Mouse (Mus musculus): ENCODE results near the gene Ank3. TPM values are rescaled to one million over a fixed set of nuclear protein-coding genes. Genes with fewer than 3 reads are reported as not detected.
A peak's percentile ranks its signal among the peaks of the same experiment; 100 is the strongest.

Ank3 gene
- polyA plus RNA-seq, 1 experiment from 2014 or later, result 86.7 TPM

DNA sequence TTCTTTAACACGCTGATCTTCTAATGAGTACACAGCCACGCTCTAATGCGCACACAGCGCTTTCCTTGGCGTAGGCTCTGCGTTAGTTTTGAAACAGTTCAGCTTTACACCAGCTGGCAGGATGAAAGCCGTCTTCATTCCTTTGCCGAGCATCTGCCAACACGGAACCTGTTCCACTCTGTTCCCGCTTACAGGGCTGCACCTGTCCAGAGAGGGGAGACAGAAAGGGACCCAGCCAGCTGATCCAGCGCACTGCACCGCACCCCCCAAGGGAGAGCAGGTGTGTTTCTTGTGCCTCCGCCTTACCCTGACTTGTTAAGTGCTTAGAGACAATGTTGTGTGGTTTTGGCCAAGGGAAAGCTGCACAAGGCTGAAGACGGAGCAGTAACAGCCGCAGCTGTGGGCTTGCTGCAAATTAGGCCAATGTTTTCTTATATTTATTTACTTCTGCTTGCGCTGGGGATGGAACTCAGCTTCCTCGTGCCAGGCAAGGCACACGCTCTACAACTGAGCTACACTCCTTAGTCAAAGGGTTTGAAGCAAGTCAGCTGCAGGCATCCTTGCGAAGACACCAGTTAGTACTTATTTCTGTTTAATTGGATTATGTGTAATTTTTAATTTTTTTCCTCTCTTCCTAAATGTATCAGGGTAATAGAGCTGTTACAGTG lies 661.6 kb downstream of the Ank3 start:
- ATAC-seq, result 0 out of 2 replicates have a peak, but pooled peaks have one; percentile 28

DNA sequence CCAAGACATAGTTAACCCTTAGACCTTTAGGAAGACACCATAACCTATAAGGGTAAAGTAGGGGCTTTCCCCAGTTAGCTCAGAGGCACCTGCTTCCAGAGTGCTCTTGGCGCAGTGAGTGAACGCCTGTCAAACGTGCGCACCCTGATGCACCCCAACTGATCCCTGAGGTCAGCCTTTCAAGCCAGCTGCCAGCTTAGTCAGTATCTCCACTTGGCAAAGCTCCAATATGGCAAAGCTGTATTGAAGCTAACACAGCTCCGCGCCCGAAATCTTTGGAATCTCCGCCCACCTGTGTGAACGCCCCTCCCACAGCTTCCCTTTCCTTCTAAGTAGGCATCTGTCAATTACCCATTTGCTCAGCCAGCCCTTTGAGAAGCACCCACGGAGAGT lies 662.1 kb downstream of the Ank3 start:
- ATAC-seq, result no peak
- Histone ChIP-seq H3K27ac (ENCODE audit: low read length) (no peak overlapping the region), H3K4me1 (ENCODE audit: control insufficient read depth, insufficient read depth, low read length) (0 out of 2 replicates have a peak, but pooled peaks cover 3% of the 10 kb centered on the region), H3K4me2 (ENCODE audit: low read length) (peak overlapping the region; percentile 20; the same call in 1 of the 2 replicates), H3K36me3 (ENCODE audit: control insufficient read depth, insufficient read depth, low read length) (no peaks in the 10 kb centered on the region), H3K9ac (ENCODE audit: low read depth, low read length) (no peak overlapping the region), H3K9me3 (replicated peaks; ENCODE audit: control insufficient read depth, low read length, poor library complexity, severe bottlenecking) (no peaks in the 10 kb centered on the region), H3K4me3 (ENCODE audit: low read depth, low read length) (no peak overlapping the region), H3K27me3 (ENCODE audit: control insufficient read depth, insufficient read depth, low read depth, low read length) (no peaks in the 10 kb centered on the region)
- 40% methylated on average over 10 of the region's 10 CpGs for WGBS

More for the DNA sequence above, 661.6 kb downstream of the Ank3 start:
- Histone ChIP-seq H3K4me1 (ENCODE audit: control insufficient read depth, insufficient read depth, low read length) (0 out of 2 replicates have a peak, but pooled peaks cover 3% of the 10 kb centered on the region), H3K36me3 (ENCODE audit: control insufficient read depth, insufficient read depth, low read length) (no peaks in the 10 kb centered on the region), H3K9ac (ENCODE audit: low read depth, low read length) (no peak overlapping the region), H3K4me3 (ENCODE audit: low read depth, low read length) (no peak overlapping the region), H3K27ac (ENCODE audit: low read length) (no peak overlapping the region), H3K27me3 (ENCODE audit: control insufficient read depth, insufficient read depth, low read depth, low read length) (no peaks in the 10 kb centered on the region), H3K4me2 (ENCODE audit: low read length) (peak overlapping the region; percentile 28; the same call in 1 of the 2 replicates), H3K9me3 (replicated peaks; ENCODE audit: control insufficient read depth, low read length, poor library complexity, severe bottlenecking) (no peaks in the 10 kb centered on the region)
- WGBS, result 70% methylated on average over 19 of the region's 19 CpGs

DNA sequence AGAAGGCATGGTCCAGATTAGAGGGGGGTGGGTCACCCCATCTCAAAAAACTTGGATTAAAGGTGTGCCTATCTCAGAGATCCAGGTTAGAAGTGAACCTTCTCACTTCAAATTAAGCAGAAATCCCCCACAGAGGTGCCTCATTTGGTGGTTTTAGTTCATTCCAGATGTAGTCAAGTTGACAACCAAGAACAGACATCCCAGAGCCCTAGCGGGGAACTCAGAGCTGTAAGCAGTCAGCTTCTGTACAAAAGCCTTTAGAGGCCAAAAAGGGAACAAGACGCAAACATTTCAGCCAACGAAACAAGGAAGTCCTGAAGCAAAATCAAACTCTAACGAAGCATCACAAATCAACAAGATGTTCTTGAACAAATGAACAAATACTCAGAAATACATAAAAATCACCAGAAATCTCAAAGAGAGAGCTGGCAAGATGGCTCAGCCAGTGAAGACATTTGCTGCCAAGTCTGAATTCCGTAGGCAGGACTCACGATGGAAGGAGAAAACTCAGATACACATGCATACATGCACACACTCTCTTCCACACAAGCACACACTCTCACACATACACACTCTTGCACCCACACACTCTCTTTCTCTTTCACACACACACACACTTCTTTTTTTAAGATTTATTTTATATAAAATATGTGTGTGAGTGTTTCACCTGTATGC lies 665.4 kb downstream of the Ank3 start:
- no peaks in the 10 kb centered on the region for H3K9me3 ChIP-seq (replicated peaks; ENCODE audit: control insufficient read depth, low read length, poor library complexity, severe bottlenecking)
- WGBS, result 91% methylated on average over 6 of the region's 6 CpGs
- 0 out of 2 replicates have a peak, but pooled peaks cover 9% of the 10 kb centered on the region for H3K4me1 ChIP-seq (ENCODE audit: control insufficient read depth, insufficient read depth, low read length)
- ATAC-seq, result no peak
- H3K27me3 ChIP-seq (ENCODE audit: control insufficient read depth, insufficient read depth, low read depth, low read length), result no peaks in the 10 kb centered on the region
- no peak overlapping the region for H3K27ac ChIP-seq (ENCODE audit: low read length)
- H3K4me2 ChIP-seq (ENCODE audit: low read length), result no peak overlapping the region
- no peak overlapping the region for H3K9ac ChIP-seq (ENCODE audit: low read depth, low read length)
- no peak overlapping the region for H3K4me3 ChIP-seq (ENCODE audit: low read depth, low read length)
- no peaks in the 10 kb centered on the region for H3K36me3 ChIP-seq (ENCODE audit: control insufficient read depth, insufficient read depth, low read length)

DNA sequence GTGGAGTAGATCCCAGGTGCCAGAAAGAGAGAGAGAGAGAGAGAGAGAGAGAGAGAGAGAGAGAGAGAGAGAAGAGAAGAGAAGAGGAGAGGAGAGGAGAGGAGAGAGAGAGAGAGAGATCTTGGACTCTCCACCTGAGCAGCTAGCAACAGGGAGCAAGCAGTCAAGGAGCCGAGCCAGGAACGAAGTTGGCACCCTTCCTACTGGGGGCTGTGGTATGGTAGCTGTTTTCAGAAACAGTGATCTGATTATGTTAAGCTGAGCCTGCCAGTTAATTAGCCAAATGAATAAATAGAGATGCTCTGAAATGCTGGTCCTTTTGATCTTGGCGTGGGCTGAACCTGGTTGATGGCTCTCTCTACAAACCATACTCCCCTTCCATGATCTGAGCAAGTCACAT lies 666.6 kb downstream of the Ank3 start:
- Histone ChIP-seq H3K36me3 (ENCODE audit: control insufficient read depth, insufficient read depth, low read length) (no peaks in the 10 kb centered on the region), H3K9ac (ENCODE audit: low read depth, low read length) (no peak overlapping the region), H3K4me3 (ENCODE audit: low read depth, low read length) (no peak overlapping the region), H3K27me3 (ENCODE audit: control insufficient read depth, insufficient read depth, low read depth, low read length) (no peaks in the 10 kb centered on the region), H3K9me3 (replicated peaks; ENCODE audit: control insufficient read depth, low read length, poor library complexity, severe bottlenecking) (no peaks in the 10 kb centered on the region), H3K4me2 (ENCODE audit: low read length) (no peak overlapping the region), H3K27ac (ENCODE audit: low read length) (no peak overlapping the region), H3K4me1 (ENCODE audit: control insufficient read depth, insufficient read depth, low read length) (0 out of 2 replicates have a peak, but pooled peaks cover 9% of the 10 kb centered on the region)
- 75% methylated on average over 3 of the region's 3 CpGs for WGBS
- no peak for ATAC-seq

- H3K27ac ChIP-seq (ENCODE audit: low read length), result no peak overlapping the region
- no peak overlapping the region for H3K4me2 ChIP-seq (ENCODE audit: low read length)
- H3K27me3 ChIP-seq (ENCODE audit: control insufficient read depth, insufficient read depth, low read depth, low read length), result no peaks in the 10 kb centered on the region
- H3K9me3 ChIP-seq (replicated peaks; ENCODE audit: control insufficient read depth, low read length, poor library complexity, severe bottlenecking), result 0 out of 2 replicates have a peak, but pooled peaks cover 2% of the 10 kb centered on the region
- no peak overlapping the region for H3K4me3 ChIP-seq (ENCODE audit: low read depth, low read length)
- H3K4me1 ChIP-seq (ENCODE audit: control insufficient read depth, insufficient read depth, low read length), result 0 out of 2 replicates have a peak, but pooled peaks cover 6% of the 10 kb centered on the region
- H3K36me3 ChIP-seq (ENCODE audit: control insufficient read depth, insufficient read depth, low read length), result no peaks in the 10 kb centered on the region
- H3K9ac ChIP-seq (ENCODE audit: low read depth, low read length), result no peak overlapping the region
- ATAC-seq, result peak; percentile 58; the same call in 1 of the 2 replicates
- 27% methylated on average over 8 of the region's 8 CpGs for WGBS
These were observed 668.1 kb downstream of the Ank3 start for GRCm38 (mm10) chr10:70066497-70067168.

DNA sequence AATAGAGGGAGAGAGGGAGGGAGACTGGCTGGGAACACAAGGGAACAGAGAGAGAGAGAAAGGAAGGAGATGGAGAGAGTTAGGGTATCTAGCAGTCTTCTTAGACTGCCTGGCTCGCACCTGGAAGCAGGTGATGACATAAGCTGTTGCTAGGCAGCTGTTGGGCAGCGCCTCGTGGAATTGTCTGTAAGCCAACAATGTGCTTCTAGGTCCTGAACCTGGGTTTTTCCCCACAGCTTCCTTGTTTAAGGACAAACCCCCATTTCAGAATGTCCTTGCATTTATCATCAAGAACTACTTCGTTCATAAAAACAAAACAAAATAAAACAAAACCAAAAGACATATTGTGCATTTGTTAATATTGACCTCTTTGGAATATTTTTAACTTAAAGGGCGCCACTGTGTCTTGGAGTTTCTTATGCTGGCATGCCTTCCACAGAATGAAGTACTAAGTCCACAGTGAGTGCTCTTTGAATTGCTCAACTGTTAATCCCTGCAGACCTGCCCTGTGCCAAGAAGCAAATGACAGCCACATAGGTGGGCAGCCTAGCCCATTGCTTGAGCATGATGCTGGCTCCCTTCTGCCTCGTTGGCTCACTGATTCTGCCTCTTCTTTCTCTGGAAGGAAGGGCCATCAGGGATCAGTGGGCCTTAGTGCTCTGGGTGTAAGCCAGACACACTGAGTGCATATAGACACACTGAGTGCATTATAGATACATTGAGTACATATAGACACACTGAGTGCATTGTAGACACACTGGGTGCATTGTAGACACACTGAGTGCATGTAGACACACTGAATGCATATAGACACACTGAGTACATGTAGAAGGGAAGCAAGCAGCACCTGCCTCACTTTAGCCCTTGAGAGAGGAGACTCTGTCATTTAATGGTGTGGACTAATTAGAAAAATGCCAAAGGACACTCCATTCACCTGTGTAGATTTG lies 668.9 kb downstream of the Ank3 start:
- H3K4me2 ChIP-seq (ENCODE audit: low read length), result no peak overlapping the region
- no peaks in the 10 kb centered on the region for H3K36me3 ChIP-seq (ENCODE audit: control insufficient read depth, insufficient read depth, low read length)
- 0 out of 2 replicates have a peak, but pooled peaks cover 6% of the 10 kb centered on the region for H3K4me1 ChIP-seq (ENCODE audit: control insufficient read depth, insufficient read depth, low read length)
- H3K27me3 ChIP-seq (ENCODE audit: control insufficient read depth, insufficient read depth, low read depth, low read length), result no peaks in the 10 kb centered on the region
- H3K27ac ChIP-seq (ENCODE audit: low read length), result no peak overlapping the region
- WGBS, result 66% methylated on average over 6 of the region's 6 CpGs
- H3K4me3 ChIP-seq (ENCODE audit: low read depth, low read length), result no peak overlapping the region
- peak; percentile 58; the same call in 1 of the 2 replicates for ATAC-seq
- H3K9ac ChIP-seq (ENCODE audit: low read depth, low read length), result no peak overlapping the region
- 0 out of 2 replicates have a peak, but pooled peaks cover 2% of the 10 kb centered on the region for H3K9me3 ChIP-seq (replicated peaks; ENCODE audit: control insufficient read depth, low read length, poor library complexity, severe bottlenecking)

DNA sequence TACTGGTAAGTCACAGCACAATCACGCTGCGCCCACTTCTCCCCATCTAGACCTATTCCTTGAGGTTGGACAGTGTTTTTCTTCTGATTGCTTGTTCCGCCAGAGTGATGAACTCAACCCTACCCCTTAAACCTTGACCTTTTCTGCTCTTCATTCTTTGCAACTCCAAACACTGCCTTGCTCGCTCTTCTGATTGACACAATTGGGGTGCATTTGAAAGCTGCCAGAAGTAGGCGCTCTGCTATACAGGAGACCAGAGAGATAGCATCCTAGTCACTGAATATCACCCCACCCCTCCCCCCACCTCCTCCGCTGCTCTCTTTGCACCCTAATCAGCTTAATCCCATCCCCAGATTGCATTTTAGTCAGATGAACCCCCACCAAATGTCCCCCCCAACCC lies 670.7 kb downstream of the Ank3 start:
- ATAC-seq, result no peak
- Histone ChIP-seq H3K4me1 (ENCODE audit: control insufficient read depth, insufficient read depth, low read length) (0 out of 2 replicates have a peak, but pooled peaks cover 6% of the 10 kb centered on the region), H3K4me3 (ENCODE audit: low read depth, low read length) (no peak overlapping the region), H3K9ac (ENCODE audit: low read depth, low read length) (no peak overlapping the region), H3K9me3 (replicated peaks; ENCODE audit: control insufficient read depth, low read length, poor library complexity, severe bottlenecking) (0 out of 2 replicates have a peak, but pooled peaks cover 2% of the 10 kb centered on the region), H3K36me3 (ENCODE audit: control insufficient read depth, insufficient read depth, low read length) (no peaks in the 10 kb centered on the region), H3K27me3 (ENCODE audit: control insufficient read depth, insufficient read depth, low read depth, low read length) (no peaks in the 10 kb centered on the region), H3K4me2 (ENCODE audit: low read length) (no peak overlapping the region), H3K27ac (ENCODE audit: low read length) (no peak overlapping the region)
- WGBS, result 55% methylated on average over 6 of the region's 6 CpGs

DNA sequence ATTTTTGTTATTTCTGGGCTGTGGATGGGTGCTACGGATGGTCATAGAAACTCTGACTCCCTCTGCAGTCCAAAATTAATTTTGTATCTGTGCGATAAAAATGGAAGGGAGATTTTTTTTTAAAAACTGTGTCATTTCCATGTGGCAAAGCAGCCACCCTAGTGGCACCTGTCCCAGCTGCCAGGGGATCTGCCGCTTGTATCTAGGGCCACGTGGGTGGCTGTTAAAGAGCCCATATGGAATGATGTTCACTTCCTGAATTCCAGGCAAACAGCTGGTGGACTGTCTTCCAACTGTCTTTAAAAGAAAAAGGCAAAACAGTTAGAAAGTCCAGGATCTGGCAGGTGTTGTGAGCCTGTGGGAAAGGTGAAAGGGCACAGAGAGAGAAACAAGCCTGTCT lies 672.8 kb downstream of the Ank3 start:
- 95% methylated on average over 4 of the region's 4 CpGs for WGBS
- 0 out of 2 replicates have a peak, but pooled peaks cover 2% of the 10 kb centered on the region for H3K9me3 ChIP-seq (replicated peaks; ENCODE audit: control insufficient read depth, low read length, poor library complexity, severe bottlenecking)
- H3K9ac ChIP-seq (ENCODE audit: low read depth, low read length), result no peak overlapping the region
- no peaks in the 10 kb centered on the region for H3K36me3 ChIP-seq (ENCODE audit: control insufficient read depth, insufficient read depth, low read length)
- no peak overlapping the region for H3K4me3 ChIP-seq (ENCODE audit: low read depth, low read length)
- no peak overlapping the region for H3K4me2 ChIP-seq (ENCODE audit: low read length)
- H3K27ac ChIP-seq (ENCODE audit: low read length), result no peak overlapping the region
- H3K4me1 ChIP-seq (ENCODE audit: control insufficient read depth, insufficient read depth, low read length), result 0 out of 2 replicates have a peak, but pooled peaks cover 6% of the 10 kb centered on the region
- H3K27me3 ChIP-seq (ENCODE audit: control insufficient read depth, insufficient read depth, low read depth, low read length), result no peaks in the 10 kb centered on the region
- ATAC-seq, result no peak
